Mouse (Mus musculus): ENCODE results near the gene Ebi3.
"Not testable (repeated sequence)": the region's sequence is repeated elsewhere in the genome, so short reads cannot be mapped to it uniquely, and the experiment has no call there.

The Ebi3 gene

GRCm38 (mm10) chr17:55952447-55953027 is at the start of gene Ebi3:
Gene Ebi3 (plus strand): TSS chr17:55952640.
- DNase-seq (ENCODE audit: low spot score) = no peak

GRCm38 (mm10) chr17:55903087-55903486 is 49.4 kb upstream of the Ebi3 start:
- no peak for DNase-seq (ENCODE audit: low spot score)

GRCm38 (mm10) chr17:55903687-55904086 is 48.8 kb upstream of the Ebi3 start:
- DNase-seq (ENCODE audit: low spot score) = no peak

GRCm38 (mm10) chr17:55904131-55904530 is 48.3 kb upstream of the Ebi3 start:
- no peak for DNase-seq (ENCODE audit: low spot score)

GRCm38 (mm10) chr17:55906669-55907068 is 45.8 kb upstream of the Ebi3 start:
- DNase-seq (ENCODE audit: low spot score) = no peak

- peak; percentile 36 for DNase-seq (ENCODE audit: low spot score)
Measured at GRCm38 (mm10) chr17:55931553-55932502, 20.6 kb upstream of the Ebi3 start.

GRCm38 (mm10) chr17:55932635-55933034 is 19.8 kb upstream of the Ebi3 start:
- no peak for DNase-seq (ENCODE audit: low spot score)

GRCm38 (mm10) chr17:55933191-55933590 is 19.2 kb upstream of the Ebi3 start:
- no peak for DNase-seq (ENCODE audit: low spot score)

GRCm38 (mm10) chr17:55944387-55944865 is 8.0 kb upstream of the Ebi3 start:
- DNase-seq (ENCODE audit: low spot score) = not testable (repeated sequence)

- DNase-seq (ENCODE audit: low spot score) = peak; percentile 76
Measured at GRCm38 (mm10) chr17:55944866-55945682, 7.4 kb upstream of the Ebi3 start.

GRCm38 (mm10) chr17:55945696-55946095 is 6.7 kb upstream of the Ebi3 start:
- no peak for DNase-seq (ENCODE audit: low spot score)

GRCm38 (mm10) chr17:55948647-55949046 is 3.8 kb upstream of the Ebi3 start:
- no peak for DNase-seq (ENCODE audit: low spot score)

GRCm38 (mm10) chr17:55949400-55949799 is 3.0 kb upstream of the Ebi3 start, which contains the start of gene Zfp119b:
Gene Zfp119b (minus strand): TSS chr17:55949500.
- no peak for DNase-seq (ENCODE audit: low spot score)

GRCm38 (mm10) chr17:55950601-55951000 is 1.8 kb upstream of the Ebi3 start:
- DNase-seq (ENCODE audit: low spot score) = no peak

GRCm38 (mm10) chr17:55952041-55952440 is 399 bp upstream of the Ebi3 start:
- DNase-seq (ENCODE audit: low spot score) = no peak

- no peak for DNase-seq (ENCODE audit: low spot score)
Measured at GRCm38 (mm10) chr17:55953751-55954150, 1.3 kb downstream of the Ebi3 start.

GRCm38 (mm10) chr17:55954229-55954628 is 1.8 kb downstream of the Ebi3 start:
- DNase-seq (ENCODE audit: low spot score) = no peak

GRCm38 (mm10) chr17:55956129-55956528 is 3.7 kb downstream of the Ebi3 start:
- DNase-seq (ENCODE audit: low spot score) = no peak

GRCm38 (mm10) chr17:55956591-55956990 is 4.2 kb downstream of the Ebi3 start:
- DNase-seq (ENCODE audit: low spot score) = no peak

GRCm38 (mm10) chr17:55957168-55957567 is 4.7 kb downstream of the Ebi3 start:
- DNase-seq (ENCODE audit: low spot score) = no peak

- no peak for DNase-seq (ENCODE audit: low spot score)
Measured at GRCm38 (mm10) chr17:55957726-55958583, 5.5 kb downstream of the Ebi3 start.

Data from ovary, postnatal 10 days (tissue).